Mouse (Mus musculus) NIH3T3 (cell line): ENCODE data around the gene Ifitm10.
A peak's percentile ranks its signal among the peaks of the same experiment; 100 is the strongest.
"Not testable (repeated sequence)": the region's sequence is repeated elsewhere in the genome, so short reads cannot be mapped to it uniquely, and the experiment has no call there.

Experiments
- DNase-seq: peaks from one replicate; pipeline ENCODE4 v3.0.0-alpha.2; 2012; ENCODE audit warnings: low read depth

Gene Ifitm10

DNA sequence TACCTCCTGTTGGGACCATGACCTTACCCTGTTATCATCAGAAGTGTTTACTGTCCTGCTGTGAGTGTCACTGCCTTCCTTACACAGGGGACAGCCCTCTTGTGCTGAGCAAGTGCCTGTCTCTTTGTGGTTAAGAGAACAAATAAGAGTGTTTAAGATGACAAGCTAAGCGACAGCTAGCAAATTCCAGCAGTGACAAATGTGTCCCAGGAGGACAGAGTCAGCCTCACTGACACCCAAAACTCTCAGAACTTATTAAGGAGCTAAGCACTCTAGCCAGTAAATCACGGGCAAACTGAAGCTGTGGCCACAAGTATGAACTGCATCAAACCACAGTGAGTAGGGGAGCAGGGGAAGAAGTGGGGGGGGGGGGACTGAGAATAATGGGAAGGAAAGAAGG lies 52.6 kb downstream of the Ifitm10 start:
- DNase-seq, result no peak

DNA sequence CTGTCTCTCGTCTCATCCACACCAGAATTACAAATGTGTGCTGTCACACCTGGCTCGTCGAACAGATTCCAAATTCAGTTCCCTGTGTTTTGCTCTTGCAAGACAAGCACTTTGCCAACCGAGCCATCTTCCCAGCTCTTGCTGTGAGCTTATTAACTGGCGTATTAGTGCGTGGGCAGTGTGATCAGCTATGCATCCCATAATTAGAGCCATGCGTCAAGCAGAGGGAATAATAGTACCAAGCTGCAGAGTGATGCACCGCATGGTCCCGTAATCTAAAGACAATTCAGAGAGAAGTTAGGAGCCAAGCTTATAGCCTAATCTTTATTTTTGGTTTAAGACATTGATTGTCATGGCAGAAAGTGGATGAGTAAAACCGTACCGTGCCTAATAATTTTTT lies 54.4 kb downstream of the Ifitm10 start:
- no peak for DNase-seq

DNA sequence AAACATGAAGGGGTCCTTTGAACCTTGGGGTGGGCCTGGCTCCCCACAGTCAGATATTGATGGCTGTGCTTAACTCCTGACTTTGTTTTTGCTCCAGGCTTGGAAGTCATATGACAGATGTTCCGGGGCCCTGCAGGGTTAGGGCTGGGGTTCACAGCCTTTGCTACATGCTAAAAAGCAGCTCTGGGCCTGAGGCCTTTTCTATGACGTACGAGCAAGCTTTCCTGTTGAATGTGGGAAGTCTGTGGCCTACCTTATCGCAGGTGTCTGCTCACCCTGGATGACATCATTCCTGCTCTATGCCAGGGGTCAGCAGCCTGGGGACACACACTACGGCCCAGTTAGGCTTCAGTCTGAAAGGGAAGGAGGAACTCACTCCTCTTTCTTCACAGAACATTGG lies 56.3 kb downstream of the Ifitm10 start:
- DNase-seq, result no peak

DNA sequence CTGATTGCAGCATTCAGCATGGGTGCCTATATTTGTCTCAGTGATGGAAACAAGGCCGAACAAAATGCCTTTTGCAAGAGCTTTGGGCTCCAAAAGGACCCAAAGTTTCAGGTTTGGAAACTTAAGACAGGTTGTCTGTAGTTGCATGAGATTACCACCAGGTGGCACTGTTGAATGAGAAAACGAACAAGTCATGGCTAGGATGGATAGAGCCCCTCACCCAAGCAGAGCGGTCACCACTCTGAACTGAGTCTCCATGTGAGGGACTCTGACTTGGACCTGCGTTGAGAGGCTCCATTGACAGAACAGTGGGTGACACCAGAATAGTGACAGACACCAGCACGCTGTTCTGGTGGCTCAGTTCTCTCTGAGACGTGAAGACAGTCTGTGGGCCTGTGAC lies 57.0 kb downstream of the Ifitm10 start:
- DNase-seq, result peak; percentile 52

DNA sequence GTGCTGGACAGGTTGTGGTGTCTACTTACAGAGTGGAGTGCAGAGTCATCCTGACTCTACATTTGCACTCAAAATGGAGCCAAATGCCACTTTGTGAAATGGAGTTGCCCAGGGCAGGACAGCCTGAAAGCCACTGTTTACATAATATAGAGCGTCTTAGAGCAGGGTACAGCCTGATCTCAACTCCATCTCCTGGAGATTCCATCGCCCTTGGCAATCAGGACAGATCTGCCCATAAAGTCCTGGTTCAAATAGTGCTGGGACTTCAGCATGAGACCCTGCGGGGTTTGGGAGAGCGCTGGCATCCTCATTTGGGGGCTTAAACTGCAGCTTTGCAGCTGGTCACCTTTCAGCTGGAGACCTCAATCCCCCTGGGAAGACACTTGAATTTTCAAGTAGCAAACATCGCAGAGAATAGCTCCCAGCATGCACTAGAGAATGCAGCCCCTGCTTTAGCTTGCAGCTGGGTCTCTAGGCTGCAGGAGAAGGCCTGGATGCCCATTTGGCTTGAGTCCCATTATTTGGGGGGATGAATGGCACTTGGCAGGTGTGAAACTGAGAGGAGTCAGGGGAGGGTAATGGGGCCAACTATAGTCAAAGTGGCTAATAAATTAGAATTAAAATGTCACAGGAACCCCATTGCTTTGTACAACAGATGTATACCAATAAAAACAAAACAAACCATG lies 58.8 kb downstream of the Ifitm10 start:
- DNase-seq, result no peak

DNA sequence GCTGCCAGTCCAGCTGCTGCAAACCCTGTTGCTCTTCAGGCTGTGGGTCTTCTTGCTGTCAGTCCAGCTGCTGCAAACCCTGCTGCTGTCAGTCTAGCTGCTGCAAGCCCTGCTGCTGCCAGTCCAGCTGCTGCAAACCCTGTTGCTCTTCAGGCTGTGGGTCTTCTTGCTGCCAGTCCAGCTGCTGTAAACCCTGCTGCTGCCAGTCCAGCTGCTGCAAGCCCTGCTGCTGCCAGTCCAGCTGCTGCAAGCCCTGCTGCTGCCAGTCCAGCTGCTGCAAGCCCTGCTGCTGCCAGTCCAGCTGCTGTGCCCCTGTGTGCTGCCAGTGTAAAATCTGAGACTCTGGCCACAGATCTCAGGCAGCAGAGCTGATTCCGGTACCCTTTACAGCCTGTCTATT lies 69.6 kb downstream of the Ifitm10 start:
- DNase-seq, result not testable (repeated sequence)

DNA sequence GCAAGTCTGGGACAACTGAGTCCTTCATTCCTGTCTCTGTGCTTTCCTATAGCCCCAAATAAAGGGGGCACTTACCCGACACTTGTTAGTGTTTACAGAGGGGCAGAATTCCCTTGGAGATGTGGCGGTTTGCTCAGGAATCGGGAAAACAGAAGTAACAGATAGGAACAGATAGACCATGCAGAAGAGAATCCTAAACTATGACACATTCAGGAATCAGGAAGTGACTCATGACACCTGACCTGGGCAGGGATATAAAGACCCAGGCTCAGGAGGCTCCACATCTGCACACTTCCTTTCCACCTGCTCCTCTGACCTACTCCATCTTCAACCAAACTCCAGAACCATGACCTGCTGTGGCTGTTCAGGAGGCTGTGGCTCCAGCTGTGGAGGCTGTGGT lies 70.3 kb downstream of the Ifitm10 start, which contains the start of gene Krtap5-4:
Gene Krtap5-4, plus strand, starts transcription at position 301 of the 400 bp plus-strand sequence.
- no peak for DNase-seq

DNA sequence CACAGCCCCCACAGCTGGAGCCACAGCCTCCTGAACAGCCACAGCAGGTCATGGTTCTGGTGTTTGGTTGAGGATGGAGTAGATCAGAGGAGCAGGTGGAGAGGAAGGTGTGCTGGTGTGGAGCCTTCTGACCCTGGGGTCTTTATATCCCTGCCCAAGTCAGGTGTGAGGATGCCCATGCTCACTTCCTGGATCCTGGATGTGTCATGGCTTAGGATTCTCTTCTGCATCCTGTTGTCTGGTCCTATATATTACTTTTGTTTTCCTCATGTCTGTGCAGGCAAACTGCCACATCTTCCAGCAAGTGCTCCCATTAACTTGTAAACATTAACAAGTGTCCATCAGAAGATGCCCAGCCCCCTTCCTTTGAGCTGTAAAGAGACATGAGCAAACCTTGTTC lies 76.5 kb downstream of the Ifitm10 start, which contains the start of gene Krtap5-1:
Gene Krtap5-1, minus strand, starts transcription at position 101 of the 400 bp plus-strand sequence.
- DNase-seq, result not testable (repeated sequence)

DNA sequence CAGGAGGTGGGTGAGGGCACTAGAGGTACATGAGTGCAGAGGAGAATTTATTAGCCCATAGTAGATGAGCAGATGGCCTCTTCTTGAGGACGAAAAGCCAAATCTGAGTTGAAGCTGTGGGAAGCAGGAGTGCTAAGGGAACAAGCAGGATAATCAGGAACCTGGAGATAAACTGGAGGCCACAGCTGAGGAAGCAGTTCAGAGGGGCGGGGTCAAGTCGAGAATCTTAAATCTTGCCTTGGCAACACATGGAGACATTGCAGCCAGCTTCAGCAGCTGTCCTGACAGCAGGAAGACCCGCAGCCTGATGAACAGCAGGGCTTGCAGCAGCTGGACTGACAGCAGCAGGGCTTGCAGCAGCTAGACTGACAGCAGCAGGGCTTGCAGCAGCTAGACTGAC lies 77.4 kb downstream of the Ifitm10 start:
- DNase-seq, result not testable (repeated sequence)

DNA sequence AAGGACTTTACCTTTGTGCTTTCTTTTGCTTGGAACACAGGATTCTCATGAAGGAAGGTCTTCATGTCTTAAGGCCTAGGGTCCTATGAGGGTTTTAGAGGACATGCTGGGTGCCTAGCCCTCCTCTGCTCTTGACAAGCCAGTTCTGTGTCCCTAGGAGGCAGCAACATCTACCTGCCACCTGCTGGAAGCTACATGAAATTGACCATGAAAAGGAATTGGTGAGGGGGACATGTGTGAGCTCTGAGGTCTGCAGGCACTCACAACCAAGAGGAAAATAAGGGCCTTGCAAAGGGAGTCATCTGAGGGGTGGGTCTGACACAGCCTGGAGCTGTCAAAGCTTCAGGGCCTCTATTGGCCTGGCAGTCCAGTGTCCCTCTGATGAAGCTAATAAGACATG lies 78.1 kb downstream of the Ifitm10 start:
- DNase-seq, result no peak

DNA sequence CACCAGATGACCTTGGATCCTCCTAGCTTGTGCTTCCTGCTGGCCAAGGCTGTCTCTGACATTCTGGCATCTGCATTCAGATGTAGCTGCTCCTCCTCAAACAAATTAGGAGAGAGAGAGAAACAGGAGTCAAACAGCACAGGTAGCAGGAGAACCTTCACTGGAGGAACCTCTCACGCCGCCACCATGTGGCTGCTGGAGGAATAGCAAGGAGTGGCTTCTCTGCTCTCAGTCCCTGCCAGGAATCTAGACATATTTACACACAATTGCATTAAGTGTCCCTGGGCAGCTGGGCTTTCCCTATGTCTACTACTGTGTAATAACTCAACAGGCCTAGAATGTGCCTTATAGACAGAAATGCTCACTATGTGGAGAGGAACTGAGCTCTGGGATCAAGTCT lies 79.7 kb downstream of the Ifitm10 start:
- DNase-seq, result peak; percentile 49

DNA sequence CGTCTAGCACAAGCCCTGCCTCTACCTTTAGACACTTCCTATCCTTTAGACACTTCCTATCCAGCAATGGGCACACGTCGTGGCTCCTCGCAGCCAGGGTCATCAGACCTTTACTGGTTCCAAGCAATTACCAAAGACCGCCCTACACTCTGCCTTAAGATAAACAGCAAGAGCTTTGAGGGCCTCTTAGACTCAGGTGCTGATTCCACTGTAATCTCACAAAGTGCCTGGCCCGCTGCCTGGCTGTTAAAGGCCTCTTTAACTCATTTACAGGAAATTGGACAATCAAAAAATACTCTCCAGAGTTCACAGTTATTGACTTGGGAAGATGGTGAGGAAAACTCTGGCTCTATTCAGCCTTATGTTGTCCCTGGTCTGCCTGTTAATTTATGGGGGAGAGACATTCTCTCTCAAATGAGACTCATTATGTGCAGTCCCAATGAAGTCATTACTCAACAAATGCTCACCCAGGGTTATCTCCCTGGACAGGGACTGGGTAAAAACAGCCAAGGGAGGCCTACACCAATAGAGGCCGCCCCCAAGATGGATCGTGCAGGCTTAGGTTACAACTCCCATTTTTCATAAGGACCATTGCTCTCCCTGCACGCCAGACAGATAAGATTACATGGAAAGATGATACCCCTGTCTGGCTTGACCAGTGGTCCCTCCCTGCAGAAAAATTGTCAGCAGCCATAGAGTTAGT lies 87.5 kb downstream of the Ifitm10 start:
- not testable (repeated sequence) for DNase-seq

DNA sequence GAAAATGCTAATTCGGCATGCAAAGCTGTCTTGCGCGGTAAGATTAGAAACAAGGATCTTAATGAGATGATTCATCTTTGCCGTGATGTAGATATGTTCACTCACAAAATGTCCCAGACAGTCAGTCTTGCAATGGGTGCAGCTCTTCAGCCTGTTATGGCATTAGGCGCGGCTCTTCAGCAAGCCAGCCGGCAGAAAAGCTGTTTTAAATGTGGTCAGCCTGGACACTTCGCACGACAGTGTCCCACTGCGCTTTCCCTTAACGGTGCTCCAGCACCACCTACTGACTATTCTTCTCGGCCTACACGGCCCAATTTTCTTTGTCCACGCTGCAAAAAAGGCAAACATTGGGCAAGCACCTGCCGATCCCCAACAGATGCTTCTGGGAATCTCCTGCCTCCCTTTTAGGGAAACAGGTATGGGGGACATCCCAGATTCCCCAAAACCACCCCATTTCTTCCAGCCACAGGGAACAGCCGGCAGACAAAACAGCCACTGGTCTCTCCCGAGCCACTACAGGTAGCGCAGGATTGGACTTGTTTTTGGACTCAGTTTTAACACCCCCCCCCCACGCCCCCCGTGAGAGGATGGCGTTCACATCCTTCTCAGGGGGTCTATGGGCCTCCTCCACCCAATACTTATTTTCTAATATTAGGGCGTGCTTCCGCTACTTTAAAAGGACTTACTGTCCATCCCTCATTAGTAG lies 88.3 kb downstream of the Ifitm10 start:
- DNase-seq, result peak; percentile 35

DNA sequence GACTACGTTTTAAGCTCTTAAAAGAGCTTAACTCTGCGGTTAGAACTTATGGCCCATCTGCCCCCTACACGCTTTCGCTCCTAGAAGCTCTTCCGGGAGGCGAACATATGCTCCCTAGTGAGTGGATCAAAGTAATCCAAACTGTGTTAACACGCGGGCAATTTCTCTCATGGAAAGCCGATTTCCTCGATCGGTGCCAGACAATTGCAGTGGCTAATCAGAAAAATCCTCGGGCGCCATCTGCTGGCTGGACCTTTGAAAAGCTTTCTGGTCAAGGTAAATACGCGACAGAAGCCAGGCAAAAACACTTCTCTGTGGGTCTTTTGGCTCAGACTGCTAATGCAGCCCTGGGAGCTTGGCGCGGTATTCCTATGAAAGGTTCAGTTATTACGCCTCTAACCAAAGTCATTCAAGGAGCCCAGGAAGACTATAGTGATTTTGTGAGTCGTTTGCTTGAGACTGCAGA lies 88.9 kb downstream of the Ifitm10 start:
- peak; percentile 93 for DNase-seq

DNA sequence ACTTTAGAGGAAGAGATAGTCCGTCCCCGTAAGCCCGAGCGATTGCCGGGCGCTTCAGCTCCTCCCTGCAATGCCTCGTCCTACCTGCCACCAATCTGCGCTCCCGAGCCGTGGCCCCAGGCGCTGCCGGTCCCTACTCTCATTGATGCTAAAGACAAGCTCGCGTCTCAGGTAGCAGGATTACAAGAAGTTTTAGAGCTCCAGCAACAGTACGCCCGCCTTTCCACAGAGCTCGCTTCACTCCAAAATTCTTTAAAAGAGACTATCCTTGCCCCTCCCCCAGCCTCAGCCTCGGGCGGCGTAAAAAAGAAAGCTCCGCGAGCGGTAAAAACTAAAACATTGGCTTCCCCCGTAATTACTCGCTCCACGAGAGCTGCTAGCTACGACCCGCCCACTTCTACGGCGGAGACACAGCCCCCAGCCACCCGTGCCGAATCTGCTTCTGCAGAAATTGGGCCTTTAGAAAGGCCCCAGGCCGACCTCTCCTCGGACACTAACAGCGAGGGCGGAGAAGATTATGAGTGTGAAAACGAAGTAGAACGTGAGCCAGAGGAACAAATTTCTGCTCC lies 89.4 kb downstream of the Ifitm10 start:
- peak; percentile 68 for DNase-seq

DNA sequence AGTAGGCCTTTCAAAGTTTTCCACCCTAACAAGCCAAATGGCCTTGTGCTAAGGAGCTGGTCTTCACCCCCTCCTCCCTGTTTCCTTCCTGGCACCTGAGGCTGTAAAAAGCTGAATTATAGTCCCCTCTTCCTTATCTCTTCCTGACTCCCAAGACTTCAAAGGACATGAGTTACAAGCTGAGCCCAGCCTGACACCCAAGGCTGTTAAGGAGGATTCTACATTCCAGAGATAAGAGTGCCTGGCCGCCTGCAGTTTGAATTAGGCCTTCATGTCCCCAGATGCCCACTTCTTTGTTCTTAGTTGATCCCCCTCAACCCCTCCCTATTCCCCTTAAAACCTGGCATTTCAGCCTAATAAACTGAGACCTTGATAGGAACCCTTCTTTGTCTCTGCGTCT lies 90.7 kb downstream of the Ifitm10 start:
- DNase-seq, result not testable (repeated sequence)

DNA sequence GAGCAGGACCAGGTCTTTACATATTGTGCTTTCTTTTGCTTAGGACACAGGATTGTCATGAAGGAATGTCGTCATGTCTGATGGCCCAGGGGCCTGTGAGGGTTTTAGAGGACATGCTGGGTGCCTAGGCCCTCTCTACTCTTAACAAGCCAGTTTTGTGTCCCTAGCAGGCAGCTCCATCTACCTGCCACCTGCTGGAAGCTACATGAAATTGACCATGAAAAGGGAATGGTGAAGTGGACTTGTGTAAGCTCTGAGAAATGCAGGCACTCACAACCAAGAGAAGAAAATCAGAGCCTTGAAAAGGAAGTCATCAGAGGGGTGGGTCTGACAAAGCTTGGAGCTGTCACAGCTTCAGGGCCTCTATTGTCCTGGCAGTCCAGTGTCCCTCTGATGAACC lies 94.3 kb downstream of the Ifitm10 start:
- peak; percentile 2 for DNase-seq

DNA sequence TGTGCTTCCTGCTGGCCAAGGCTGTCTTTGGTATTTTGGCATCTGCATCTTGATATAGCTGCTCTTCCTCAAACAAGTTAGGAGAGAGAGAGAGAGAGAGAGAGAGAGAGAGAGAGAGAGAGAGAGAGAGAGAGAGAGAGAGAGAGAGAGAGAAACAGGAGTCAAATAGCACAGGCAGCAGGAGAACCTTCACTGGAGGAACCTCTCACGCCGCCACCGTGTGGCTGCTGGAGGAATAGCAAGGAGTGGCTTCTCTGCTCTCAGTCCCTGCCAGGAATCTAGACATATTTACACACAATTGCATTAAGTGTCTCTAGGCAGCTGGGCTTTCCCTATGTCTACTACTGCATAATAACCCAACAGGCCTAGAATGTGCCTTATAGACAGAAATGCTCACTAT lies 95.4 kb downstream of the Ifitm10 start:
- DNase-seq, result peak; percentile 77
